Mouse (Mus musculus) kidney, adult 2 months (tissue): Measurements from ENCODE around the gene Dhx58. TPM values are rescaled to one million over a fixed set of nuclear protein-coding genes. Genes with fewer than 3 reads are reported as not detected.

Experiments used
- DNase-seq: peaks from one replicate; pipeline ENCODE4 v3.0.0; 2021
- H3K27ac ChIP-seq: fragments of 200-500 bp; 2 replicates; pipeline ENCODE4 v1.5.1; 2012; ENCODE audit warnings: low read depth, low read length, control low read depth, inconsistent platforms; ENCODE audit not compliant: insufficient read depth
- H3K27me3 ChIP-seq: fragments of 200-500 bp; replicated peaks from 2 replicates; pipeline ENCODE4 v1.6.1; 2012; ENCODE audit warnings: mild to moderate bottlenecking, moderate library complexity, low read length, inconsistent platforms; ENCODE audit not compliant: control insufficient read depth, insufficient read depth
- H3K36me3 ChIP-seq: fragments of 200-500 bp; 2 replicates; pipeline ENCODE4 v1.6.1; 2012; ENCODE audit warnings: mild to moderate bottlenecking, moderate library complexity, low read length, inconsistent platforms; ENCODE audit not compliant: control insufficient read depth, insufficient read depth
- H3K4me1 ChIP-seq: fragments of 200-500 bp; 2 replicates; pipeline ENCODE4 v1.6.1; 2011; ENCODE audit warnings: low read length; ENCODE audit not compliant: control insufficient read depth, insufficient read depth
- H3K4me3 ChIP-seq: fragments of 200-500 bp; 2 replicates; pipeline ENCODE4 v1.5.1; 2011; ENCODE audit warnings: mild to moderate bottlenecking, low read depth, low read length, control low read depth; ENCODE audit not compliant: insufficient read depth
- CTCF ChIP-seq: fragments of 200-500 bp; conservative IDR thresholded peaks from 2 replicates; pipeline ENCODE4 v1.5.1; 2011; ENCODE audit warnings: low read depth, mild to moderate bottlenecking, control low read depth, low read length, moderate library complexity, mixed read lengths; ENCODE audit not compliant: insufficient read depth, insufficient read length
- POLR2A ChIP-seq: fragments of 200-500 bp; IDR thresholded peaks from one replicate; pipeline ENCODE4 v1.6.1; 2011; ENCODE audit warnings: low read depth, low read length, control low read depth
- WGBS: fragments of 180-500 bp; shearing (Covaris S2); methylation state at CpG from one replicate; pipeline ENCODE4 v1.1.7; 2018; 5-methylcytosine and 5-hydroxymethylcytosine counted together
- polyA plus RNA-seq: library from polyadenylated mRNA; depleted of rRNA; stranded (reverse); fragments of >200 nt; gene quantifications from 2 replicates; pipeline ENCODE4 v1.2.3, GENCODE M21; 2012; rRNA removed

Dhx58 gene
- polyA plus RNA-seq: 3.7 and 6.2 TPM in 2 replicates

- DNase-seq: peak; percentile 46
- Histone ChIP-seq H3K36me3 (no peaks in the 10 kb centered on the region), H3K4me3 (peak within 1 kb of the TSS; percentile 48), H3K27me3 (no peaks in the 10 kb centered on the region), H3K4me1 (peaks cover 7% of the 10 kb centered on the region), H3K27ac (peak within 1 kb of the TSS; percentile 37; the same call in 1 of the 2 replicates)
- 54% methylated on average over 7 of the region's 7 CpGs for WGBS
- TF ChIP-seq POLR2A (no peak), CTCF (no peak)
Observed at GRCm38 (mm10) chr11:100703851-100704531, at the start of gene Dhx58. Gene Dhx58, minus strand, starts transcription at chr11:100704271.

DNA sequence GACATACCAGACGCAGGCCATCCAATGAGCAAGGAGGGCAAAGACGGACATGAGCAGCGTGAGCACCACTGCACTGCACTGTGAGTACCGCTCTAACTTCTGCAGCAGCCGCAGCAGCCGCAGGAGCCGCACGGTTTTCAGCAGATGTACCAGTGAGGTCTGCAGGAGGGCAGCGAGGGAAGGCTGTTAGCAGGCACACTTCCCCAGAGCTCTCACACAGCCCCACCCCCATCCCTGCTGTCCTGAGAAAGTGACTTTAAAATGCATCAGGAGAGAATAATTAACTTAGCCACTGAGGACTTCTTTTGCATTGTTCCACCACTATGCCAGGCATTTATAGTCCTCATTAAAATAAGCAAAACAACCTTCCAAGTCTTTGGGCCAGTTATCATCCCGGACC lies 48.2 kb upstream of the Dhx58 start:
- Histone ChIP-seq H3K27me3 (no peaks in the 10 kb centered on the region), H3K4me3 (no peak overlapping the region), H3K36me3 (no peaks in the 10 kb centered on the region), H3K27ac (no peak overlapping the region), H3K4me1 (no peaks in the 10 kb centered on the region)
- no peak for DNase-seq
- TF ChIP-seq CTCF (no peak), POLR2A (no peak)
- WGBS: 42% methylated on average over 10 of the region's 10 CpGs

DNA sequence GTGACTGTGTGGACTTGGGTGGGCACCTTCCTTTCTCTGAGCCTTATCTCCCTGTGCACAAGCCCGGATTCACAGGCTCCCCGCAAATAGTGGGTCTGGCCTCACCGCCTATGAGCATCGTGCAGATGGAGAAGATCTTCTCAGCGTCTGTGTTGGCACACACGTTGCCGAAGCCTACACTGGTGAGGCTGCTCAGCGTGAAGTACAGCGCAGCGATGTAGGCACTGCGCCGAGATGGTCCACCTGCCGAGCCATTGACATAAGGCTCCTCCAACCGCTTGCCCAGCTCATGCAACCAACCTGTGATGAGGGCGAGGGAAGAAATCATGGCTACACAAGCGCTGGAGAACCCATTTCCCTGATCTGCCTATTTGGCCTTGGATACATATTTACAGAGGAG lies 46.1 kb upstream of the Dhx58 start:
- H3K4me1 ChIP-seq: no peaks in the 10 kb centered on the region
- H3K36me3 ChIP-seq: no peaks in the 10 kb centered on the region
- no peaks in the 10 kb centered on the region for H3K27me3 ChIP-seq
- DNase-seq: no peak
- WGBS: 89% methylated on average over 16 of the region's 16 CpGs
- H3K4me3 ChIP-seq: no peak overlapping the region
- no peak overlapping the region for H3K27ac ChIP-seq
- TF ChIP-seq POLR2A (no peak), CTCF (no peak)

- DNase-seq: no peak
- Histone ChIP-seq H3K4me1 (no peaks in the 10 kb centered on the region), H3K27ac (no peak overlapping the region), H3K27me3 (no peaks in the 10 kb centered on the region), H3K4me3 (no peak overlapping the region), H3K36me3 (no peaks in the 10 kb centered on the region)
- no peak for TF ChIP-seq CTCF
- TF ChIP-seq POLR2A: no peak
- WGBS: 33% methylated on average over 25 of the region's 25 CpGs
Observed at GRCm38 (mm10) chr11:100749469-100749868, 45.4 kb upstream of the Dhx58 start.

- Histone ChIP-seq H3K27ac (no peak overlapping the region), H3K27me3 (no peaks in the 10 kb centered on the region), H3K36me3 (no peaks in the 10 kb centered on the region), H3K4me1 (no peaks in the 10 kb centered on the region), H3K4me3 (no peak overlapping the region)
- WGBS: 76% methylated on average over 4 of the region's 4 CpGs
- TF ChIP-seq CTCF: no peak
- TF ChIP-seq POLR2A: no peak
- DNase-seq: no peak
Observed at GRCm38 (mm10) chr11:100748620-100749019, 44.5 kb upstream of the Dhx58 start.

DNA sequence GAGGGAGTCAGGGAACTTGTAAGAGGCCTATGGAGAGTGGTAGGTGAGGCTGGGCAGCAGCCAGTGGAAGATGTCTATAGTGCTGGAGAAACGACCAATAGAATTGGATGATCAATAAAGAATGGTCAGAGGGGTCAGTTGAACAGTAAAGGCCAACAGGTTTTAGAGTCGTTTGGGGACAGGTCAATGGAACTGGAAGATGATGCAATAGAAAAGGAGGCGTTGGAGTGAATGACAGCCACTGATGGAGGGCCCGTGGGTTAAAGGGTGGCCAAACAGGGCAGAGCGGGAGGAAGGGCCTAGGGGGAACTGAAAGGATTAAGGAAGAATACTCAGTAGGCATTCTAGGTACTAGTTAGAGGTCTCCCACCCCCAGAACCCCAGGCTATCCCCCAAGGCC lies 43.0 kb upstream of the Dhx58 start:
- no peaks in the 10 kb centered on the region for H3K4me1 ChIP-seq
- 68% methylated on average over 5 of the region's 5 CpGs for WGBS
- no peak for DNase-seq

GRCm38 (mm10) chr11:100746546-100746945 lies 42.5 kb upstream of the Dhx58 start:
- H3K4me1 ChIP-seq: no peaks in the 10 kb centered on the region
- 81% methylated on average over 10 of the region's 10 CpGs for WGBS

More for the DNA sequence above, 43.0 kb upstream of the Dhx58 start:
- no peak overlapping the region for H3K4me3 ChIP-seq
- TF ChIP-seq POLR2A (no peak), CTCF (no peak)
- no peak overlapping the region for H3K27ac ChIP-seq
- H3K27me3 ChIP-seq: no peaks in the 10 kb centered on the region
- H3K36me3 ChIP-seq: no peaks in the 10 kb centered on the region

More at GRCm38 (mm10) chr11:100746546-100746945, 42.5 kb upstream of the Dhx58 start:
- Histone ChIP-seq H3K27ac (no peak overlapping the region), H3K27me3 (no peaks in the 10 kb centered on the region), H3K4me3 (no peak overlapping the region), H3K36me3 (no peaks in the 10 kb centered on the region)
- TF ChIP-seq POLR2A (no peak), CTCF (no peak)
- DNase-seq: no peak
